Mouse (Mus musculus) bone marrow macrophage, adult 2 months (primary cell): ENCODE data around the gene Rab32.

Experiments
- CTCF ChIP-seq: IDR thresholded peaks from 2 replicates; pipeline ENCODE4 v1.5.1; 2012; ENCODE audit warnings: low read depth, mild to moderate bottlenecking, low read length, moderate library complexity
- POLR2A ChIP-seq: IDR thresholded peaks from 2 replicates; pipeline ENCODE4 v1.6.1; 2012; ENCODE audit warnings: mild to moderate bottlenecking, low read depth, low read length, borderline replicate concordance

DNA sequence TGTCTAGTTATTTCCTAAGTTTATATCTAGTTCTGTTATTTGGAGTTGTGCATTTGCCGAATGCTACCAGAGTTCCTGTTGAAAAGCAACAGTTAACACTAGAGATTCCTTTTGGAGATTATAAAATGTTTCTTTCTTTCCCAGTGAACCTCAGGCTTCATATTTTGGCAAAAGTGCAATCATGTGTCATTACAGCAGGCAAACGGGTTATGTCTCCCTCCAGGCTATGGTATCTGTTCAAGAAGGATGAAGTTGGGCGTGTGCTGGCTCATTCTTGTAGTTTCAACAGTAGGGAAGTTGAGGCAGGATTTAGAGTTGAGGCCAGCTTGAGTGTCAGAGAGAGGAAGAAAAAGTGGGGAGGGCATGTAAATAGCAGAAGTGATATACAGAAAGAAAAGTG lies 2.4 kb downstream of the Rab32 start:
- TF ChIP-seq POLR2A = no peak
- TF ChIP-seq CTCF = no peak
